Mouse (Mus musculus) lung, adult 2 months (tissue): ENCODE measurements around the gene Surf6.

ENCODE experiments used
- CTCF ChIP-seq: fragments of 200-500 bp; IDR thresholded peaks from 2 replicates; pipeline ENCODE4 v1.5.1; 2011; ENCODE audit warnings: mild to moderate bottlenecking, low read length, control low read depth; ENCODE audit not compliant: insufficient read depth
- POLR2A ChIP-seq: fragments of 200-500 bp; IDR thresholded peaks from 2 replicates; pipeline ENCODE4 v1.6.1; 2011; ENCODE audit warnings: low read depth, mild to moderate bottlenecking, control low read depth, low read length, borderline replicate concordance; ENCODE audit errors: extremely low read depth

DNA sequence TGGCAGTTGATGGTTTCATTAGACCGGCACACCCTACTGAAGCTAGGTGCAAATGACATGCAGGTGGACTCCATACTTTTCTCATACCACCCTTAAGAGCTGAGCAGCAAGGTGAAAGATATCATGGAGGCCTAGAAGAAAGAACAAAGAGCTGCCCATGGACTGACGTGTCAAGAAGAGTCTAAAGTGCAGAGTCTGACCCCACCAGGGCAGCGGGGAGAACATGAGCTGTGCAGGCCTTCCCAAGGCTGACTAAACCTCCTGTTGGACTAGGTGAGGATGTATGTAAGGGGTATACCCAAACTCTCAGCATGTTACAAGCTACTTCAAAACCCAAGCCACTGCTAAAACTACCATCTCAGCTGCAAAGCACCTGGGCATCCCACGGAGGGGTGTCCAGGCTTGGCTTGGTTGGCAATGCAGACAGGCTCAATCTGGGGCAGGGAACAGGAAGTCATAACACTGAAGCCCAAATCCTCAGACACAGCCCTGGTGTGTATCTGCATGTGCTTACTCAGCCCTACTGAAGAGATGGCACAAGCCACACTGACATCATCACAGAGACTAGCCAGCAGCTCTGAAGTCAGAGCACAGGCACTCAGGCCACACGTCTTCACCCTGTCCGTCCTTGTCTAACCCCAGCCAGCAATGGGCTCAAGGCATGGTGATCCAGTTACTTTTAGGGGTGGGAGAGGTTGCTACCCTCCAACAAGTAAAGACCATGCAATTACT, 25.2 kb upstream of the Surf6 start:
- TF ChIP-seq CTCF (no peak), POLR2A (no peak)
